Mouse (Mus musculus) stomach, embryonic 16.5 days (tissue): ENCODE results near the gene Lypd6b. TPM values are rescaled to one million over a fixed set of nuclear protein-coding genes. Genes with fewer than 3 reads are reported as not detected.

Experiments
- ATAC-seq: fragments of 200-750 bp; cut with Nextera tagmentation; 2 replicates; pipeline ENCODE4 v1.8.0; 2017; ENCODE audit warnings: moderate number of reproducible peaks, moderate TSS enrichment; ENCODE audit not compliant: insufficient read depth, low FRiP score
- H3K27ac ChIP-seq: fragments of 300-500 bp; sonication (generic); 2 replicates; pipeline ENCODE4 v1.5.1; 2014; ENCODE audit warnings: low read length
- H3K27me3 ChIP-seq: fragments of 300-500 bp; sonication (generic); 2 replicates; pipeline ENCODE4 v1.6.1; 2014; ENCODE audit warnings: low read length, control low read depth, mixed read lengths; ENCODE audit not compliant: control insufficient read depth, insufficient read depth
- H3K36me3 ChIP-seq: fragments of 300-500 bp; sonication (generic); 2 replicates; pipeline ENCODE4 v1.6.1; 2014; ENCODE audit warnings: low read length; ENCODE audit not compliant: control insufficient read depth, insufficient read depth
- H3K4me1 ChIP-seq: fragments of 300-500 bp; sonication (generic); 2 replicates; pipeline ENCODE4 v1.6.1; 2014; ENCODE audit warnings: low read length, control low read depth, mixed read lengths; ENCODE audit not compliant: control insufficient read depth, insufficient read depth
- H3K4me2 ChIP-seq: fragments of 300-500 bp; sonication (generic); 2 replicates; pipeline ENCODE4 v1.6.1; 2014; ENCODE audit warnings: low read depth, low read length, mixed read lengths
- H3K4me3 ChIP-seq: fragments of 300-500 bp; sonication (generic); replicated peaks from 2 replicates; pipeline ENCODE4 v1.5.1; 2014; ENCODE audit warnings: mild to moderate bottlenecking, low read length
- H3K9ac ChIP-seq: fragments of 300-500 bp; sonication (generic); 2 replicates; pipeline ENCODE4 v1.6.1; 2014; ENCODE audit warnings: low read length
- H3K9me3 ChIP-seq: fragments of 300-500 bp; sonication (generic); replicated peaks from 2 replicates; pipeline ENCODE4 v1.6.1; 2016; ENCODE audit warnings: low read length, control low read depth; ENCODE audit not compliant: control insufficient read depth
- WGBS: fragments of 180-500 bp; shearing (Covaris S2); extraction: QIAGEN DNeasy Blood & Tissue Kit; methylation state at CpG from one replicate; pipeline ENCODE4 v1.1.7; 2014; 5-methylcytosine and 5-hydroxymethylcytosine counted together
- polyA plus RNA-seq: library from polyadenylated mRNA; unstranded; fragments of >200 nt; fragmentation: Nextera tagmentation; extraction: Ambion mirVana; gene quantifications from 2 replicates; pipeline ENCODE4 v1.2.1, GENCODE M21; 2015

Gene Lypd6b
- polyA plus RNA-seq, 1 experiment from 2014 or later = 20.8 TPM

GRCm38 (mm10) chr2:49827756-49828155 is 40.3 kb downstream of the Lypd6b start:
- no peaks in the 10 kb centered on the region for H3K9me3 ChIP-seq
- 35% methylated on average over 4 of the region's 4 CpGs for WGBS
- ATAC-seq = peak; percentile 34; the same call in 1 of the 2 replicates
- no peaks in the 10 kb centered on the region for H3K36me3 ChIP-seq
- no peak overlapping the region for H3K4me2 ChIP-seq
- H3K9ac ChIP-seq = no peak overlapping the region
- H3K4me3 ChIP-seq = no peak overlapping the region
- no peaks in the 10 kb centered on the region; the same call in 1 of the 2 replicates for H3K4me1 ChIP-seq
- H3K27me3 ChIP-seq = no peaks in the 10 kb centered on the region
- peak overlapping the region; percentile 72 for H3K27ac ChIP-seq

GRCm38 (mm10) chr2:49830369-49830768 is 42.9 kb downstream of the Lypd6b start:
- Histone ChIP-seq H3K4me1 (no peaks in the 10 kb centered on the region; the same call in 1 of the 2 replicates), H3K9ac (no peak overlapping the region), H3K9me3 (no peaks in the 10 kb centered on the region), H3K4me2 (no peak overlapping the region), H3K27me3 (no peaks in the 10 kb centered on the region), H3K36me3 (no peaks in the 10 kb centered on the region), H3K4me3 (no peak overlapping the region), H3K27ac (no peak overlapping the region)
- WGBS = 90% methylated on average over 3 of the region's 3 CpGs
- no peak for ATAC-seq

GRCm38 (mm10) chr2:49832277-49832803 is 44.9 kb downstream of the Lypd6b start:
- H3K9me3 ChIP-seq = no peaks in the 10 kb centered on the region
- 58% methylated on average over 9 of the region's 9 CpGs for WGBS
- H3K4me1 ChIP-seq = peaks cover 1% of the 10 kb centered on the region; the same call in 1 of the 2 replicates
- H3K36me3 ChIP-seq = no peaks in the 10 kb centered on the region
- H3K4me2 ChIP-seq = no peak overlapping the region
- peak; percentile 90 for ATAC-seq
- no peak overlapping the region for H3K9ac ChIP-seq
- H3K27ac ChIP-seq = peak overlapping the region; percentile 42; the same call in 1 of the 2 replicates
- H3K4me3 ChIP-seq = no peak overlapping the region
- no peaks in the 10 kb centered on the region for H3K27me3 ChIP-seq

GRCm38 (mm10) chr2:49837454-49838059 is 50.1 kb downstream of the Lypd6b start:
- H3K36me3 ChIP-seq = no peaks in the 10 kb centered on the region
- H3K9ac ChIP-seq = no peak overlapping the region
- 65% methylated on average over 12 of the region's 12 CpGs for WGBS
- no peak overlapping the region for H3K4me2 ChIP-seq
- peaks cover 14% of the 10 kb centered on the region; the same call in 1 of the 2 replicates for H3K4me1 ChIP-seq
- H3K9me3 ChIP-seq = no peaks in the 10 kb centered on the region
- H3K27ac ChIP-seq = no peak overlapping the region
- no peak overlapping the region for H3K4me3 ChIP-seq
- no peaks in the 10 kb centered on the region for H3K27me3 ChIP-seq
- no peak for ATAC-seq

GRCm38 (mm10) chr2:49838611-49839010 is 51.1 kb downstream of the Lypd6b start:
- H3K4me2 ChIP-seq = no peak overlapping the region

GRCm38 (mm10) chr2:49840573-49840972 is 53.1 kb downstream of the Lypd6b start:
- H3K27ac ChIP-seq = no peak overlapping the region
- H3K4me2 ChIP-seq = no peak overlapping the region
- peak; percentile 74; the same call in 1 of the 2 replicates for ATAC-seq
- no peak overlapping the region for H3K4me3 ChIP-seq
- H3K9me3 ChIP-seq = no peaks in the 10 kb centered on the region
- H3K27me3 ChIP-seq = no peaks in the 10 kb centered on the region
- no peaks in the 10 kb centered on the region for H3K36me3 ChIP-seq
- peaks cover 14% of the 10 kb centered on the region; the same call in 1 of the 2 replicates for H3K4me1 ChIP-seq
- H3K9ac ChIP-seq = no peak overlapping the region
- 23% methylated on average over 6 of the region's 6 CpGs for WGBS

More at GRCm38 (mm10) chr2:49838611-49839010, 51.1 kb downstream of the Lypd6b start:
- no peak overlapping the region for H3K9ac ChIP-seq
- no peak for ATAC-seq
- H3K36me3 ChIP-seq = no peaks in the 10 kb centered on the region
- 64% methylated on average over 7 of the region's 7 CpGs for WGBS
- peaks cover 14% of the 10 kb centered on the region; the same call in 1 of the 2 replicates for H3K4me1 ChIP-seq
- H3K9me3 ChIP-seq = no peaks in the 10 kb centered on the region
- no peak overlapping the region for H3K27ac ChIP-seq
- H3K27me3 ChIP-seq = no peaks in the 10 kb centered on the region
- H3K4me3 ChIP-seq = no peak overlapping the region

GRCm38 (mm10) chr2:49841089-49841488 is 53.6 kb downstream of the Lypd6b start:
- no peak overlapping the region for H3K4me3 ChIP-seq
- no peak for ATAC-seq
- H3K4me1 ChIP-seq = peaks cover 14% of the 10 kb centered on the region; the same call in 1 of the 2 replicates
- no peaks in the 10 kb centered on the region for H3K27me3 ChIP-seq
- no peaks in the 10 kb centered on the region for H3K9me3 ChIP-seq
- H3K4me2 ChIP-seq = no peak overlapping the region
- no peak overlapping the region for H3K9ac ChIP-seq
- H3K36me3 ChIP-seq = no peaks in the 10 kb centered on the region
- 90% methylated on average over 5 of the region's 5 CpGs for WGBS
- H3K27ac ChIP-seq = no peak overlapping the region

- Histone ChIP-seq H3K27me3 (no peaks in the 10 kb centered on the region), H3K4me3 (no peak overlapping the region), H3K4me1 (peaks cover 8% of the 10 kb centered on the region; the same call in 1 of the 2 replicates), H3K9me3 (no peaks in the 10 kb centered on the region), H3K27ac (no peak overlapping the region), H3K9ac (no peak overlapping the region), H3K4me2 (no peak overlapping the region), H3K36me3 (no peaks in the 10 kb centered on the region)
- ATAC-seq = no peak
- WGBS = 53% methylated on average over 7 of the region's 7 CpGs
These were observed 57.6 kb downstream of the Lypd6b start for GRCm38 (mm10) chr2:49845104-49845503.

- H3K4me2 ChIP-seq = no peak overlapping the region
- H3K9ac ChIP-seq = no peak overlapping the region
- H3K4me3 ChIP-seq = no peak overlapping the region
- no peaks in the 10 kb centered on the region for H3K9me3 ChIP-seq
- H3K27ac ChIP-seq = no peak overlapping the region
- H3K27me3 ChIP-seq = no peaks in the 10 kb centered on the region
- no peak for ATAC-seq
- no peaks in the 10 kb centered on the region for H3K36me3 ChIP-seq
- WGBS = 53% methylated on average over 3 of the region's 3 CpGs
- peaks cover under 1% of the 10 kb centered on the region; the same call in 1 of the 2 replicates for H3K4me1 ChIP-seq
These were observed 58.6 kb downstream of the Lypd6b start for GRCm38 (mm10) chr2:49846097-49846496.
